Mouse (Mus musculus) MEL (cell line): Measurements from ENCODE around the gene Sowaha. TPM values are rescaled to one million over a fixed set of nuclear protein-coding genes. Genes with fewer than 3 reads are reported as not detected.

Source experiments
- DNase-seq: peaks from one replicate; pipeline ENCODE4 v3.0.0; 2011; ENCODE audit warnings: low read depth, low spot score
- H3K27ac ChIP-seq: 2 replicates; pipeline ENCODE4 v1.5.1; 2012; ENCODE audit warnings: low read depth, mild to moderate bottlenecking, control low read depth, low read length, moderate library complexity; ENCODE audit not compliant: control insufficient read depth
- H3K27me3 ChIP-seq, 2 experiments: fragments of 150-350 bp in 1 of 2; sonication (generic) in 1 of 2; 2 replicates each; pipeline ENCODE4 v1.6.1; 2012; ENCODE audit warnings: low read length in 2 of 2, mild to moderate bottlenecking in 2 of 2, improper control_type of control experiment in 1 of 2, moderate library complexity in 1 of 2; ENCODE audit not compliant: insufficient read depth in 2 of 2, control insufficient read depth in 1 of 2
- H3K36me3 ChIP-seq, 2 experiments: 2 replicates each; pipeline ENCODE4 v1.6.1; 2012 to 2014; ENCODE audit warnings: low read length in 2 of 2, improper control_type of control experiment in 1 of 2, inconsistent platforms in 1 of 2, mild to moderate bottlenecking in 1 of 2; ENCODE audit not compliant: insufficient read depth in 2 of 2, control insufficient read depth in 1 of 2
- H3K4me1 ChIP-seq, 2 experiments: fragments of 150-350 bp in 1 of 2; sonication (generic) in 1 of 2; 2 replicates each; pipeline ENCODE4 v1.6.1; 2012; ENCODE audit warnings: low read length in 2 of 2, improper control_type of control experiment in 1 of 2, mild to moderate bottlenecking in 1 of 2; ENCODE audit not compliant: insufficient read depth in 2 of 2, control insufficient read depth in 1 of 2
- H3K4me3 ChIP-seq, 2 experiments: fragments of 150-350 bp in 1 of 2; sonication (generic) in 1 of 2; 2 replicates each; pipeline ENCODE4 v1.5.1; 2012; ENCODE audit warnings: low read depth in 2 of 2, low read length in 2 of 2, mild to moderate bottlenecking in 2 of 2, moderate library complexity in 2 of 2, control low read depth in 1 of 2, improper control_type of control experiment in 1 of 2; ENCODE audit not compliant: control insufficient read depth in 1 of 2, insufficient read depth in 1 of 2
- H3K79me2 ChIP-seq: 2 replicates; pipeline ENCODE4 v1.6.1; 2012; ENCODE audit warnings: mild to moderate bottlenecking, low read length, moderate library complexity; ENCODE audit not compliant: control insufficient read depth, poor library complexity, insufficient read depth
- H3K9ac ChIP-seq: 2 replicates; pipeline ENCODE4 v1.6.1; 2012; ENCODE audit warnings: low read depth, mild to moderate bottlenecking, control low read depth, low read length, moderate library complexity; ENCODE audit not compliant: control insufficient read depth, poor library complexity, severe bottlenecking
- H3K9me3 ChIP-seq: fragments of 150-350 bp; sonication (generic); replicated peaks from 2 replicates; pipeline ENCODE4 v1.6.1; 2012; ENCODE audit warnings: mild to moderate bottlenecking, low read length, improper control_type of control experiment, moderate library complexity; ENCODE audit not compliant: insufficient read depth
- BHLHE40 ChIP-seq: IDR thresholded peaks from 2 replicates; pipeline ENCODE4 v1.6.1; 2012; ENCODE audit warnings: low read depth, mild to moderate bottlenecking, inconsistent platforms, low read length, improper control_type of control experiment, borderline replicate concordance
- CHD1 ChIP-seq: IDR thresholded peaks from 2 replicates; pipeline ENCODE4 v1.6.1; 2012; ENCODE audit warnings: low read depth, mild to moderate bottlenecking, inconsistent platforms, low read length, improper control_type of control experiment
- CHD2 ChIP-seq: IDR thresholded peaks from 2 replicates; pipeline ENCODE4 v1.6.1; 2011; ENCODE audit warnings: low read length, improper control_type of control experiment
- CTCF ChIP-seq, 3 experiments: IDR thresholded peaks in 2 of 3; conservative IDR thresholded peaks in 1 of 3; 2 replicates each; pipeline ENCODE4 v1.5.1; 2011 to 2012; ENCODE audit warnings: low read length in 3 of 3, low read depth in 2 of 3, mild to moderate bottlenecking in 2 of 3, improper control_type of control experiment in 1 of 3, inconsistent platforms in 1 of 3, mixed read lengths in 1 of 3, moderate library complexity in 1 of 3; ENCODE audit not compliant: control insufficient read depth in 1 of 3, insufficient read depth in 1 of 3, poor library complexity in 1 of 3, severe bottlenecking in 1 of 3
- ELF1 ChIP-seq: IDR thresholded peaks from 2 replicates; pipeline ENCODE4 v1.6.1; 2014; ENCODE audit warnings: low read depth, mild to moderate bottlenecking, inconsistent platforms, low read length, improper control_type of control experiment, moderate library complexity
- EP300 ChIP-seq, 2 experiments: IDR thresholded peaks; 2 replicates each; pipeline ENCODE4 v1.6.1; 2011; ENCODE audit warnings: improper control_type of control experiment in 2 of 2, low read length in 2 of 2, low read depth in 1 of 2, mild to moderate bottlenecking in 1 of 2
- ETS1 ChIP-seq: IDR thresholded peaks from 2 replicates; pipeline ENCODE4 v1.6.1; 2012; ENCODE audit warnings: low read depth, mild to moderate bottlenecking, inconsistent platforms, low read length, improper control_type of control experiment, moderate library complexity
- GABPA ChIP-seq: IDR thresholded peaks from 2 replicates; pipeline ENCODE4 v1.6.1; 2012; ENCODE audit warnings: low read depth, mild to moderate bottlenecking, inconsistent platforms, low read length, improper control_type of control experiment, moderate library complexity
- GATA1 ChIP-seq: IDR thresholded peaks from 2 replicates; pipeline ENCODE4 v1.6.1; 2011; ENCODE audit warnings: low read depth, low read length, improper control_type of control experiment
- HCFC1 ChIP-seq: IDR thresholded peaks from 2 replicates; pipeline ENCODE4 v1.6.1; 2012; ENCODE audit warnings: low read depth, mild to moderate bottlenecking, inconsistent platforms, low read length, improper control_type of control experiment, moderate library complexity
- JUND ChIP-seq: IDR thresholded peaks from 2 replicates; pipeline ENCODE4 v1.6.1; 2011; ENCODE audit warnings: low read depth, mild to moderate bottlenecking, improper control_type of control experiment, low read length
- KAT2A ChIP-seq: conservative IDR thresholded peaks from 2 replicates; pipeline ENCODE4 v1.6.1; 2012; ENCODE audit warnings: low read depth, low read length, improper control_type of control experiment, inconsistent platforms
- MAFK ChIP-seq: IDR thresholded peaks from 2 replicates; pipeline ENCODE4 v1.6.1; 2011; ENCODE audit warnings: low read depth, mild to moderate bottlenecking, low read length, improper control_type of control experiment, borderline replicate concordance
- MAX ChIP-seq: IDR thresholded peaks from 2 replicates; pipeline ENCODE4 v1.6.1; 2011; ENCODE audit warnings: low read length, improper control_type of control experiment
- MAZ ChIP-seq: IDR thresholded peaks from 2 replicates; pipeline ENCODE4 v1.6.1; 2012; ENCODE audit warnings: low read depth, mild to moderate bottlenecking, inconsistent platforms, low read length, improper control_type of control experiment
- MYB ChIP-seq: IDR thresholded peaks from 2 replicates; pipeline ENCODE4 v1.6.1; 2011; ENCODE audit warnings: mild to moderate bottlenecking, low read depth, low read length, improper control_type of control experiment
- NELFE ChIP-seq: IDR thresholded peaks from 2 replicates; pipeline ENCODE4 v1.6.1; 2011; ENCODE audit warnings: low read depth, low read length, improper control_type of control experiment
- POLR2A ChIP-seq, 2 experiments: IDR thresholded peaks; 2 replicates each; pipeline ENCODE4 v1.6.1; 2011 to 2012; ENCODE audit warnings: low read length in 2 of 2, mild to moderate bottlenecking in 2 of 2, control low read depth in 1 of 2, improper control_type of control experiment in 1 of 2, low read depth in 1 of 2, moderate library complexity in 1 of 2; ENCODE audit not compliant: control insufficient read depth in 1 of 2, insufficient read depth in 1 of 2, poor library complexity in 1 of 2
- POLR2AphosphoS2 ChIP-seq: IDR thresholded peaks from 2 replicates; pipeline ENCODE4 v1.6.1; 2011; ENCODE audit warnings: low read length, improper control_type of control experiment
- POLR2AphosphoS5 ChIP-seq: IDR thresholded peaks from 2 replicates; pipeline ENCODE4 v1.6.1; 2012; ENCODE audit warnings: low read depth, borderline replicate concordance, mild to moderate bottlenecking, inconsistent platforms, low read length, moderate library complexity, mixed read lengths
- RAD21 ChIP-seq: IDR thresholded peaks from 2 replicates; pipeline ENCODE4 v1.6.1; 2011; ENCODE audit warnings: mild to moderate bottlenecking, low read depth, low read length, improper control_type of control experiment
- RCOR1 ChIP-seq: IDR thresholded peaks from 2 replicates; pipeline ENCODE4 v1.6.1; 2012; ENCODE audit warnings: low read depth, mild to moderate bottlenecking, inconsistent platforms, low read length, improper control_type of control experiment
- SIN3A ChIP-seq: IDR thresholded peaks from 2 replicates; pipeline ENCODE4 v1.6.1; 2012; ENCODE audit warnings: low read length, improper control_type of control experiment, inconsistent platforms
- SMC3 ChIP-seq: IDR thresholded peaks from 2 replicates; pipeline ENCODE4 v1.6.1; 2011; ENCODE audit warnings: low read depth, low read length, improper control_type of control experiment
- TAL1 ChIP-seq: IDR thresholded peaks from 2 replicates; pipeline ENCODE4 v1.6.1; 2012; ENCODE audit warnings: mild to moderate bottlenecking, inconsistent platforms, low read length, moderate library complexity, mixed read lengths
- TCF12 ChIP-seq: IDR thresholded peaks from 2 replicates; pipeline ENCODE4 v1.6.1; 2014; ENCODE audit warnings: low read depth, mild to moderate bottlenecking, inconsistent platforms, low read length, improper control_type of control experiment, moderate library complexity
- UBTF ChIP-seq: IDR thresholded peaks from 2 replicates; pipeline ENCODE4 v1.6.1; 2012; ENCODE audit warnings: low read depth, mild to moderate bottlenecking, inconsistent platforms, low read length, improper control_type of control experiment, moderate library complexity, borderline replicate concordance; ENCODE audit not compliant: insufficient read depth
- USF2 ChIP-seq, 2 experiments: IDR thresholded peaks; 2 replicates each; pipeline ENCODE4 v1.6.1; 2011 to 2012; ENCODE audit warnings: improper control_type of control experiment in 2 of 2, low read length in 2 of 2, borderline replicate concordance in 1 of 2, inconsistent platforms in 1 of 2, low read depth in 1 of 2, mild to moderate bottlenecking in 1 of 2; ENCODE audit not compliant: insufficient read depth in 1 of 2
- ZC3H11A ChIP-seq: IDR thresholded peaks from 2 replicates; pipeline ENCODE4 v1.6.1; 2012; ENCODE audit warnings: low read depth, mild to moderate bottlenecking, inconsistent platforms, low read length, improper control_type of control experiment
- ZMIZ1 ChIP-seq: IDR thresholded peaks from 2 replicates; pipeline ENCODE4 v1.6.1; 2012; ENCODE audit warnings: low read depth, mild to moderate bottlenecking, inconsistent platforms, low read length, improper control_type of control experiment, moderate library complexity
- ZNF384 ChIP-seq: IDR thresholded peaks from 2 replicates; pipeline ENCODE4 v1.6.1; 2012; ENCODE audit warnings: low read depth, mild to moderate bottlenecking, inconsistent platforms, low read length, improper control_type of control experiment
- polyA plus RNA-seq, 2 experiments: library from polyadenylated mRNA; stranded (reverse) in 1 of 2; unstranded in 1 of 2; fragments of >175 nt in 1 of 2; fragments of >200 nt in 1 of 2; gene quantifications; 2 replicates each; pipeline versions ENCODE4 v1.2.1 to v1.2.4; 2012; ENCODE audit warnings: low replicate concordance in 2 of 2, low read depth in 1 of 2; ENCODE audit not compliant: insufficient read length in 2 of 2, insufficient read depth in 1 of 2, missing spikeins in 1 of 2
- total RNA-seq: library from RNA; depleted of rRNA; stranded (reverse); fragments of 300-350 nt; gene quantifications from 2 replicates; pipeline ENCODE4 v1.2.3, GENCODE M21; 2012

Sowaha gene
- total and polyA plus RNA-seq, 3 experiments = not detected

DNA sequence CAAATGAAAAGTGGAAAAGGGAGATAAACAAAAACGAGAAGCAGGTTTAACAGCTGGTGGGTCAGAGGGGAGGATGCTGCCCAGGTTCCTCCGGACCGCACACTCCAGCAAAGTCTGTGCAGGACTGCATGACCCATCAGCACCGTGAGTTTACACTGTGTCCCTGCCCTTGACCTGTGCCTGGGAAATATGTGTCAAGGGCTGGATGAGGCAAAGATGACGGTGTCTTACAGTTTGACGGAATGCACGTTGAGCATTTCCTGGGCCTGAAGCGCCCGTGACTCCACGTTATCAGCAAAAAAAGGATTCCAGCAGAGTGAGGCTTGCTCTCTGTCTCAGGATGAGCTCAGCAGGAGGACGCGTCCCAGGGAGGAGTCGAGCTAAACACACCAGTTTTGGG, 34.5 kb downstream of the Sowaha start:
- H3K4me3 ChIP-seq = no peak overlapping the region
- TF ChIP-seq KAT2A = no peak
- no peak for TF ChIP-seq CHD1
- TF ChIP-seq GATA1 = no peak
- no peak for TF ChIP-seq POLR2AphosphoS2
- no peak for TF ChIP-seq CTCF (IDR thresholded peaks at IDR 0.05 in 2 of 3, conservative IDR thresholded peaks at IDR 0.05 in 1 of 3; ENCODE audit: control insufficient read depth in 1 of 3, insufficient read depth in 1 of 3, low read depth in 2 of 3, low read length in 3 of 3, poor library complexity in 1 of 3, severe bottlenecking in 1 of 3)
- no peak for TF ChIP-seq MAX
- TF ChIP-seq TCF12 = no peak
- TF ChIP-seq BHLHE40 = no peak
- no peak for TF ChIP-seq USF2 (IDR thresholded peaks at IDR 0.05; ENCODE audit: borderline replicate concordance in 1 of 2, insufficient read depth in 1 of 2, low read depth in 1 of 2, low read length in 2 of 2)
- TF ChIP-seq, all 39 proteins: peak for 0
- Histone ChIP-seq H3K36me3 (peaks cover 0 to 7% of the 10 kb centered on the region in 2 experiments; a peak in 2 of 4 replicates), H3K79me2 (no peaks in the 10 kb centered on the region), H3K27me3 (peaks cover 5 to 8% of the 10 kb centered on the region in 2 experiments), H3K4me1 (peaks cover 0 to 16% of the 10 kb centered on the region in 2 experiments; a peak in 2 of 4 replicates), H3K9me3 (no peaks in the 10 kb centered on the region), H3K27ac (no peak overlapping the region), H3K9ac (no peak overlapping the region)
- DNase-seq = no peak

DNA sequence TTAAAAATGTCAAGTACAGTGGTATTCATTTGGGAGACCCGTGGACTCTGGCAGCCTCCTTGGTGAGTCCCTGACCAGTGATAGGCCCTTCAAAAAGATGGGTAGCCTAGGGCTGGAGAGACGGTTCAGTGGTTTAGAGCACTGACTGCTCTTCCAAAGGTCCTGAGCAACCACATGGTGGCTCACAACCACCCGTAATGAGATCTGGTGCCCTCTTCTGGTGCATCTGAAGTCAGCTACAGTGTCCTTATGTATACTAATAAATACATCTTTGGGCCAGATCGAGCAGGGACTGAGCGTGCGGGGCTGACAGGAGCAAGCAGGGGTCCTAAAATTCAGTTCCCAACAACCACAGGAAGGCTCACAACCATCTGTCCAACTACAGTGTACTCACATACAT, 36.2 kb downstream of the Sowaha start:
- peaks cover 0 to 16% of the 10 kb centered on the region in 2 experiments; a peak in 2 of 4 replicates for H3K4me1 ChIP-seq
- peak overlapping the region; percentile 43 to 59 for H3K4me3 ChIP-seq
- no peaks in the 10 kb centered on the region for H3K79me2 ChIP-seq
- peak; percentile 69 for DNase-seq
- H3K9me3 ChIP-seq = no peaks in the 10 kb centered on the region
- peak overlapping the region; percentile 61 for H3K9ac ChIP-seq
- H3K27ac ChIP-seq = no peak overlapping the region
- H3K36me3 ChIP-seq = peaks cover 0 to 7% of the 10 kb centered on the region in 2 experiments; a peak in 2 of 4 replicates
- no peaks in the 10 kb centered on the region for H3K27me3 ChIP-seq
- TF ChIP-seq ZMIZ1 = no peak
- no peak for TF ChIP-seq NELFE
- TF ChIP-seq ZNF384 = no peak
- no peak for TF ChIP-seq TAL1
- 0 out of 2 replicates have a peak, but pooled peaks have one; percentile 25 for TF ChIP-seq MAX
- TF ChIP-seq ZC3H11A = peak; percentile 67
- TF ChIP-seq MAZ = no peak
- no peak for TF ChIP-seq ETS1
- TF ChIP-seq SIN3A = no peak
- no peak for TF ChIP-seq RCOR1
- no peak for TF ChIP-seq EP300 (IDR thresholded peaks at IDR 0.05; ENCODE audit: low read depth in 1 of 2, low read length in 2 of 2)
- 0 out of 4 replicates have a peak, but pooled peaks of 1 of the 2 experiments have one; percentile 23 for TF ChIP-seq POLR2A (IDR thresholded peaks at IDR 0.05; ENCODE audit: control insufficient read depth in 1 of 2, insufficient read depth in 1 of 2, low read depth in 1 of 2, low read length in 2 of 2, poor library complexity in 1 of 2)
- TF ChIP-seq HCFC1 = no peak
- TF ChIP-seq POLR2AphosphoS5 = no peak
- no peak for TF ChIP-seq CHD2
- peak; percentile 57 to 88 (median 62) for TF ChIP-seq CTCF (IDR thresholded peaks at IDR 0.05 in 2 of 3, conservative IDR thresholded peaks at IDR 0.05 in 1 of 3; ENCODE audit: control insufficient read depth in 1 of 3, insufficient read depth in 1 of 3, low read depth in 2 of 3, low read length in 3 of 3, poor library complexity in 1 of 3, severe bottlenecking in 1 of 3)
- no peak for TF ChIP-seq POLR2AphosphoS2
- peak; percentile 63 for TF ChIP-seq RAD21
- TF ChIP-seq MYB = no peak
- TF ChIP-seq SMC3 = peak; percentile 84
- no peak for TF ChIP-seq GABPA
- TF ChIP-seq JUND = no peak
- no peak for TF ChIP-seq MAFK
- no peak for TF ChIP-seq UBTF
- TF ChIP-seq BHLHE40 = no peak
- TF ChIP-seq GATA1 = no peak
- no peak for TF ChIP-seq ELF1
